Comparison of ENCODE assay signal across 9 mouse cellular contexts in genomic region chr7:25417597-25417996, GRCm38 (mm10). TPM values are rescaled to one million over a fixed set of nuclear protein-coding genes. Genes with fewer than 3 reads are reported as not detected.
DNase-seq lines count a peak whose midpoint lies in the region; ATAC-seq lines count a peak whose summit lies in the region.
"Had no signal": no experiment of that assay in that cellular context is flagged by ENCODE, and none has a peak within 500 bp of the region (broad histone marks: within the 10 kb centered on the region; RNA-seq: fewer than 3 reads in every experiment).

No protein-coding gene starts in this region.

- ATAC-seq in megakaryocyte progenitor cell, adult 5-6 weeks (replicated peaks; ENCODE audit: poor library complexity) = peak; percentile 50; the same call in 1 of the 2 replicates

- DNase-seq in layer of hippocampus, adult 11-12 months (ENCODE audit: low spot score) = peak; percentile 35
- no peak for DNase-seq in layer of hippocampus, postnatal 36 days
- peak; percentile 57 for DNase-seq in ES-CJ7 (ENCODE audit: low read depth, low spot score)
- peak; percentile 43 to 50 for DNase-seq in adrenal gland, postnatal 36 days
- DNase-seq in frontal cortex, postnatal 10 days (ENCODE audit: low spot score in 2 of 2) = no peak
- DNase-seq in layer of hippocampus, postnatal 10 days (ENCODE audit: low spot score in 2 of 2) = no peak
- DNase-seq: cerebellum, adult 9-10 months had no signal

RNA-seq across cellular contexts. Expression of gene Cxcl17, which starts 4.9 kb away (rescaled TPM):
- not detected for total RNA-seq in layer of hippocampus, postnatal 36 days (2021)
- total RNA-seq in adrenal gland, postnatal 36 days (2021) = not detected
- not detected in 2 replicates for total RNA-seq in megakaryocyte progenitor cell, adult 5-6 weeks (2015)
- total RNA-seq in megakaryocyte progenitor cell, adult 5-6 weeks (2017) = not detected in 2 replicates
- not detected for total RNA-seq in layer of hippocampus, postnatal 10 days (2021)
- total RNA-seq: megakaryocyte, adult 5-6 weeks had no signal

RNA-seq across cellular contexts. Expression of gene Lipe, which starts 19.1 kb away (rescaled TPM):
- 10 to 100 TPM in 1 of 2 experiments, 1 to 10 TPM in 1; 7.3 to 10.4 TPM for total RNA-seq in layer of hippocampus, postnatal 36 days (2021)
- total RNA-seq in adrenal gland, postnatal 36 days (2021) = 100 to 1,000 TPM; 342 to 355 TPM
- 8.3 and 9.8 TPM in 2 replicates for total RNA-seq in megakaryocyte progenitor cell, adult 5-6 weeks (2015)
- total RNA-seq in megakaryocyte progenitor cell, adult 5-6 weeks (2017) = 7.2 and 7.4 TPM in 2 replicates
- 1 to 10 TPM; 5.5 to 6.8 TPM for total RNA-seq in layer of hippocampus, postnatal 10 days (2021)

RNA-seq across cellular contexts. Expression of gene Cnfn, which starts 48.1 kb away (rescaled TPM):
- total RNA-seq in layer of hippocampus, postnatal 36 days (2021) = not detected
- total RNA-seq in adrenal gland, postnatal 36 days (2021) = not detected
- total RNA-seq in megakaryocyte progenitor cell, adult 5-6 weeks (2015) = not detected in 2 replicates
- total RNA-seq in megakaryocyte progenitor cell, adult 5-6 weeks (2017) = not detected in 2 replicates
- total RNA-seq in layer of hippocampus, postnatal 10 days (2021) = not detected
- total RNA-seq: megakaryocyte, adult 5-6 weeks had no signal

RNA-seq across cellular contexts. Expression of gene Ceacam1, which starts 59.8 kb away (rescaled TPM):
- total RNA-seq in layer of hippocampus, postnatal 36 days (2021) = 1 to 10 TPM; 2.8 to 3.0 TPM
- total RNA-seq in adrenal gland, postnatal 36 days (2021) = 10 to 100 TPM in 1 of 2 experiments, 1 to 10 TPM in 1; 9.6 to 19.9 TPM
- 62.9 and 87.1 TPM in 2 replicates for total RNA-seq in megakaryocyte progenitor cell, adult 5-6 weeks (2015)
- 21.0 and 23.6 TPM in 2 replicates for total RNA-seq in megakaryocyte progenitor cell, adult 5-6 weeks (2017)
- total RNA-seq in layer of hippocampus, postnatal 10 days (2021) = 1 to 10 TPM; 2.1 to 2.4 TPM

Comparison
In these comparisons a context has a peak if more than half of its experiments do, and no peak if none do; other contexts are left out.
1. DNase-seq: peak in layer of hippocampus, adult 11-12 months (single experiment), ES-CJ7 (single experiment) and adrenal gland, postnatal 36 days (2 of 2); none in layer of hippocampus, postnatal 36 days (0 of 2), frontal cortex, postnatal 10 days (0 of 2) and layer of hippocampus, postnatal 10 days (0 of 2).
2. RNA of gene Lipe, which starts 19.1 kb away (total RNA-seq): 342 to 355 TPM in adrenal gland, postnatal 36 days; 7.3 to 10.4 TPM in layer of hippocampus, postnatal 36 days, 7.2 to 9.8 TPM in megakaryocyte progenitor cell, adult 5-6 weeks and 5.5 to 6.8 TPM in layer of hippocampus, postnatal 10 days; every median in the first group is over 10 times any median in the second.